In the genomic region with DNA sequence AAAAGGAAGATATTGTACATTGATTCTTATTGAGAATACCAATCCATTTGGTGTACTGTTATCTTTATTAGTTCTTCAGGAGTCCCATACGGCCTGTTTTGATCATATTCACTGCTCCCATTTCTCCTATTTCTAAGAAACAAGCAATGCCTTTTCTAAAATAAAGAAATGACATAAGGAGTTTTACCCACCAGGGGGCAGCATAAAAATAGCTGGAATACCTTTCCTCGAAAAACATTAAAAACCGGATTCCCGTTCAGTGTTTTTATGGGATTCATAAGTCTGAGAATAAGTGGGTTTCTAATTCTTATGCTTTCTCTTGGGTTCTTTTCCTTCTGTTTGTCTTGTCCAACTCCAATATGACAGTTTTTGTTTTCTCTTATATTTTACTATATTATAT, we compare ENCODE assay signal across 11 mouse cellular contexts. TPM values are rescaled to one million over a fixed set of nuclear protein-coding genes. Genes with fewer than 3 reads are reported as not detected.
DNase-seq lines count a peak whose midpoint lies in the region; ATAC-seq lines count a peak whose summit lies in the region.
"Had no signal": no experiment of that assay in that cellular context is flagged by ENCODE, and none has a peak within 500 bp of the region (broad histone marks: within the 10 kb centered on the region; RNA-seq: fewer than 3 reads in every experiment).

No protein-coding gene starts in this region.

- H3K4me2 ChIP-seq in forebrain, embryonic 14.5 days (ENCODE audit: low read length) = no peak overlapping the region
- no peak overlapping the region for H3K4me2 ChIP-seq in forebrain, embryonic 13.5 days
- H3K4me2 ChIP-seq: embryonic facial prominence, embryonic 15.5 days; stomach, embryonic 15.5 days had no signal

- H3K27ac ChIP-seq in forebrain, embryonic 14.5 days (ENCODE audit: low read depth, low read length) = no peak overlapping the region
- H3K27ac ChIP-seq in forebrain, embryonic 13.5 days = no peak overlapping the region
- H3K27ac ChIP-seq: embryonic facial prominence, embryonic 15.5 days; hindbrain, embryonic 10.5 days; stomach, embryonic 15.5 days had no signal

- peak; percentile 84 for DNase-seq in forebrain, embryonic 14.5 days (ENCODE audit: low spot score)
- peak; percentile 71 to 72 for DNase-seq in left cerebral cortex, postnatal 14 days (ENCODE audit: low spot score in 2 of 2)
- no peak for DNase-seq in left cerebral cortex, postnatal 4 days
- DNase-seq in B cell, adult 2 months = peak; percentile 33 to 52
- peak; percentile 83 for DNase-seq in embryo, embryonic 10.5 days (ENCODE audit: low spot score)
- DNase-seq in T-cell, adult 2 months (ENCODE audit: low spot score) = no peak
- DNase-seq in left cerebral cortex, postnatal 36 days (ENCODE audit: low spot score in 2 of 2) = no peak

- intact Hi-C loops in left cerebral cortex, postnatal 14 days (cut with DNase I) = loop anchor here (1.0 to 10.0 kb wide), 2 partner anchors 146 to 484 kb away; no protein-coding TSS in a partner anchor
- intact Hi-C loops in left cerebral cortex, postnatal 4 days (cut with DNase I) = no loop called here
- intact Hi-C loops in left cerebral cortex, postnatal 36 days (cut with DNase I) = loop anchor here (1.0 kb wide), 1 partner anchor 146 kb away; no protein-coding TSS in a partner anchor

- H3K9ac ChIP-seq in forebrain, embryonic 14.5 days (ENCODE audit: low read length) = no peak overlapping the region
- no peak overlapping the region for H3K9ac ChIP-seq in forebrain, embryonic 13.5 days
- H3K9ac ChIP-seq: embryonic facial prominence, embryonic 15.5 days; stomach, embryonic 15.5 days had no signal

- no peaks in the 10 kb centered on the region for H3K4me1 ChIP-seq in forebrain, embryonic 14.5 days (ENCODE audit: control insufficient read depth, insufficient read depth, low read length)
- H3K4me1 ChIP-seq in forebrain, embryonic 13.5 days = peaks cover 15% of the 10 kb centered on the region
- H3K4me1 ChIP-seq: hindbrain, embryonic 10.5 days; stomach, embryonic 15.5 days had no signal

- no peaks in the 10 kb centered on the region for H3K36me3 ChIP-seq in forebrain, embryonic 14.5 days (ENCODE audit: control insufficient read depth, insufficient read depth, low read length)
- no peaks in the 10 kb centered on the region for H3K36me3 ChIP-seq in forebrain, embryonic 13.5 days (ENCODE audit: poor library complexity, severe bottlenecking)
- H3K36me3 ChIP-seq: embryonic facial prominence, embryonic 15.5 days; hindbrain, embryonic 10.5 days; stomach, embryonic 15.5 days had no signal

- WGBS in forebrain, embryonic 14.5 days = 61% methylated on average over 4 of the region's 4 CpGs
- WGBS in forebrain, embryonic 13.5 days = 60% methylated on average over 4 of the region's 4 CpGs

- H3K4me3 ChIP-seq in forebrain, embryonic 14.5 days (ENCODE audit: low read depth, low read length) = no peak overlapping the region
- no peak overlapping the region for H3K4me3 ChIP-seq in forebrain, embryonic 13.5 days
- H3K4me3 ChIP-seq: embryonic facial prominence, embryonic 15.5 days; hindbrain, embryonic 10.5 days; stomach, embryonic 15.5 days had no signal

- H3K9me3 ChIP-seq in forebrain, embryonic 14.5 days (replicated peaks; ENCODE audit: control insufficient read depth, low read length) = no peaks in the 10 kb centered on the region
- H3K9me3 ChIP-seq in forebrain, embryonic 13.5 days (replicated peaks) = no peaks in the 10 kb centered on the region
- H3K9me3 ChIP-seq: embryonic facial prominence, embryonic 15.5 days; hindbrain, embryonic 10.5 days; stomach, embryonic 15.5 days had no signal

- no peaks in the 10 kb centered on the region for H3K27me3 ChIP-seq in forebrain, embryonic 14.5 days (replicated peaks; ENCODE audit: control insufficient read depth, insufficient read depth, low read length)
- no peaks in the 10 kb centered on the region for H3K27me3 ChIP-seq in forebrain, embryonic 13.5 days
- H3K27me3 ChIP-seq: embryonic facial prominence, embryonic 15.5 days; stomach, embryonic 15.5 days had no signal

- no peak for ATAC-seq in forebrain, embryonic 14.5 days
- no peak for ATAC-seq in forebrain, embryonic 13.5 days

RNA-seq across cellular contexts. Expression of a gene that starts 18.3 kb away (rescaled TPM):
- polyA plus RNA-seq in forebrain, embryonic 14.5 days (2014; fragmentation: Nextera tagmentation; extraction: Ambion mirVana) = 325 and 340 TPM in 2 replicates
- polyA plus RNA-seq in forebrain, embryonic 13.5 days (2015; fragmentation: Nextera tagmentation; extraction: Ambion mirVana) = 297 and 319 TPM in 2 replicates
- 10 to 100 TPM; 85.4 to 97.1 TPM for total RNA-seq in left cerebral cortex, postnatal 14 days (2021)
- 100 to 1,000 TPM; 122 to 128 TPM for total RNA-seq in left cerebral cortex, postnatal 4 days (2021)
- total RNA-seq in left cerebral cortex, postnatal 36 days (2021) = 10 to 100 TPM; 83.1 to 88.2 TPM

RNA-seq across cellular contexts. Expression of a gene that starts 36.0 kb away (rescaled TPM):
- polyA plus RNA-seq in forebrain, embryonic 14.5 days (2014; fragmentation: Nextera tagmentation; extraction: Ambion mirVana) = 169 and 224 TPM in 2 replicates
- polyA plus RNA-seq in forebrain, embryonic 13.5 days (2015; fragmentation: Nextera tagmentation; extraction: Ambion mirVana) = 240 and 275 TPM in 2 replicates
- 10 to 100 TPM; 57.8 to 58.5 TPM for total RNA-seq in left cerebral cortex, postnatal 14 days (2021)
- 10 to 100 TPM; 41.1 to 48.1 TPM for total RNA-seq in left cerebral cortex, postnatal 4 days (2021)
- total RNA-seq in left cerebral cortex, postnatal 36 days (2021) = 10 to 100 TPM; 63.1 to 71.3 TPM

Comparison
In these comparisons a context has a peak if more than half of its experiments do, and no peak if none do; other contexts are left out.
1. DNase-seq: peak in forebrain, embryonic 14.5 days (single experiment), left cerebral cortex, postnatal 14 days (2 of 2), B cell, adult 2 months (2 of 2) and embryo, embryonic 10.5 days (single experiment); none in left cerebral cortex, postnatal 4 days (single experiment), T-cell, adult 2 months (single experiment) and left cerebral cortex, postnatal 36 days (0 of 2).